Mouse (Mus musculus) layer of hippocampus, postnatal 10 days (tissue): Measurements from ENCODE around the gene Lad1. TPM values are rescaled to one million over a fixed set of nuclear protein-coding genes. Genes with fewer than 3 reads are reported as not detected.

Experiments
- DNase-seq, 2 experiments: peaks; one replicate each; pipeline ENCODE4 v3.0.0; 2021; ENCODE audit warnings: low spot score in 2 of 2
- total RNA-seq, 2 experiments: library from RNA; stranded (reverse); gene quantifications; 2 replicates each; pipeline ENCODE4 v1.2.3; 2021

The Lad1 gene
- total RNA-seq, 2 experiments from 2014 or later, result 0.64 to 1.1 TPM

- DNase-seq, result no peak
Observed at GRCm38 (mm10) chr1:135843519-135844262, 25.3 kb downstream of the Lad1 start.

- DNase-seq, result no peak
Observed at GRCm38 (mm10) chr1:135844481-135844880, 26.1 kb downstream of the Lad1 start.

- no peak for DNase-seq
Observed at GRCm38 (mm10) chr1:135846632-135847031, 28.2 kb downstream of the Lad1 start.

- peak in 1 of 2 experiments; percentile 43 for DNase-seq
Observed at GRCm38 (mm10) chr1:135847139-135847562, 28.8 kb downstream of the Lad1 start.

GRCm38 (mm10) chr1:135847611-135848351, 29.4 kb downstream of the Lad1 start:
- no peak for DNase-seq

- DNase-seq, result peak; percentile 53 to 62
Observed at GRCm38 (mm10) chr1:135850722-135851512, 32.5 kb downstream of the Lad1 start.

- peak in 1 of 2 experiments; percentile 24 for DNase-seq
Observed at GRCm38 (mm10) chr1:135852044-135852756, 33.8 kb downstream of the Lad1 start.

GRCm38 (mm10) chr1:135853200-135853599, 34.8 kb downstream of the Lad1 start:
- no peak for DNase-seq

GRCm38 (mm10) chr1:135854591-135855343, 36.4 kb downstream of the Lad1 start:
- DNase-seq, result no peak

GRCm38 (mm10) chr1:135855344-135855687, 36.9 kb downstream of the Lad1 start:
- no peak for DNase-seq

- DNase-seq, result no peak
Observed at GRCm38 (mm10) chr1:135856070-135856469, 37.7 kb downstream of the Lad1 start.

GRCm38 (mm10) chr1:135857137-135857775, 38.9 kb downstream of the Lad1 start:
- no peak for DNase-seq

- DNase-seq, result no peak
Observed at GRCm38 (mm10) chr1:135858533-135858932, 40.1 kb downstream of the Lad1 start.

- DNase-seq, result no peak
Observed at GRCm38 (mm10) chr1:135861091-135861490, 42.7 kb downstream of the Lad1 start.

GRCm38 (mm10) chr1:135861980-135862552, 43.7 kb downstream of the Lad1 start:
- DNase-seq, result no peak

GRCm38 (mm10) chr1:135862561-135862960, 44.2 kb downstream of the Lad1 start:
- DNase-seq, result no peak

GRCm38 (mm10) chr1:135863786-135864335, 45.5 kb downstream of the Lad1 start:
- no peak for DNase-seq

GRCm38 (mm10) chr1:135864830-135865229, 46.4 kb downstream of the Lad1 start:
- no peak for DNase-seq

- DNase-seq, result peak; percentile 90
Observed at GRCm38 (mm10) chr1:135865518-135866194, 47.3 kb downstream of the Lad1 start.
